Mouse (Mus musculus) megakaryocyte, adult 5-6 weeks (primary cell): Measurements from ENCODE around the gene Rnf186. TPM values are rescaled to one million over a fixed set of nuclear protein-coding genes. Genes with fewer than 3 reads are reported as not detected.
A peak's percentile ranks its signal among the peaks of the same experiment; 100 is the strongest.

Experiments
- ATAC-seq: 2 replicates; pipeline ENCODE4 v1.8.0; 2016; ENCODE audit warnings: mild to moderate bottlenecking, inconsistent platforms; ENCODE audit not compliant: poor library complexity, severe bottlenecking
- total RNA-seq, 2 experiments: library from RNA; stranded (forward) in 1 of 2; stranded (reverse) in 1 of 2; fragments of 153-499, 151-499 nt in 1 of 2; fragments of 221-1000, 200-1000 nt in 1 of 2; gene quantifications; 2 replicates each; pipeline versions ENCODE4 v1.2.3 to v1.2.4; 2015 to 2017

Gene Rnf186
- total RNA-seq (2015) (not detected in 2 replicates), total RNA-seq (2017) (not detected in 2 replicates)

GRCm38 (mm10) chr4:138966866-138967265 is at the start of gene Rnf186:
Gene Rnf186, plus strand, starts transcription at chr4:138967112.
- ATAC-seq: no peak

GRCm38 (mm10) chr4:138917282-138917681 is 49.6 kb upstream of the Rnf186 start:
- no peak for ATAC-seq

- ATAC-seq: no peak
Observed at GRCm38 (mm10) chr4:138921254-138922130, 45.4 kb upstream of the Rnf186 start.

- ATAC-seq: peak; percentile 99
Observed at GRCm38 (mm10) chr4:138922131-138922459, 44.8 kb upstream of the Rnf186 start.

- ATAC-seq: no peak
Observed at GRCm38 (mm10) chr4:138925561-138925960, 41.4 kb upstream of the Rnf186 start.

- ATAC-seq: no peak
Observed at GRCm38 (mm10) chr4:138933862-138934261, 33.0 kb upstream of the Rnf186 start.

GRCm38 (mm10) chr4:138934456-138935145 is 32.3 kb upstream of the Rnf186 start:
- no peak for ATAC-seq

- no peak for ATAC-seq
Observed at GRCm38 (mm10) chr4:138938495-138939269, 28.2 kb upstream of the Rnf186 start.

- ATAC-seq: no peak
Observed at GRCm38 (mm10) chr4:138939481-138939880, 27.4 kb upstream of the Rnf186 start.

- ATAC-seq: no peak
Observed at GRCm38 (mm10) chr4:138941401-138941800, 25.5 kb upstream of the Rnf186 start.

- no peak for ATAC-seq
Observed at GRCm38 (mm10) chr4:138941966-138942365, 24.9 kb upstream of the Rnf186 start.

- ATAC-seq: peak; percentile 100
Observed at GRCm38 (mm10) chr4:138943730-138944129, 23.2 kb upstream of the Rnf186 start.

GRCm38 (mm10) chr4:138948257-138948656 is 18.7 kb upstream of the Rnf186 start:
- no peak for ATAC-seq

GRCm38 (mm10) chr4:138958612-138959011 is 8.3 kb upstream of the Rnf186 start:
- ATAC-seq: no peak

- no peak for ATAC-seq
Observed at GRCm38 (mm10) chr4:138959120-138959519, 7.8 kb upstream of the Rnf186 start.

GRCm38 (mm10) chr4:138959926-138960325 is 7.0 kb upstream of the Rnf186 start:
- ATAC-seq: no peak

GRCm38 (mm10) chr4:138962719-138963118 is 4.2 kb upstream of the Rnf186 start:
- ATAC-seq: no peak

GRCm38 (mm10) chr4:138965871-138966270 is 1.0 kb upstream of the Rnf186 start:
- no peak for ATAC-seq

GRCm38 (mm10) chr4:138967485-138967884 is 573 bp downstream of the Rnf186 start:
- no peak for ATAC-seq

GRCm38 (mm10) chr4:138968772-138969556 is 2.1 kb downstream of the Rnf186 start:
- ATAC-seq: peak; percentile 34; the same call in 1 of the 2 replicates
